Mouse (Mus musculus): Measurements from ENCODE around the gene Ddx4. TPM values are rescaled to one million over a fixed set of nuclear protein-coding genes. Genes with fewer than 3 reads are reported as not detected.

The Ddx4 gene
- total and polyA plus RNA-seq, 2 experiments from 2014 or later = 0.75 to 0.95 TPM

- H3K9ac ChIP-seq = no peak overlapping the region
- H3K27ac ChIP-seq (ENCODE audit: low read depth, low read length) = no peak overlapping the region
- no peaks in the 10 kb centered on the region for H3K4me1 ChIP-seq (ENCODE audit: insufficient read depth)
- DNase-seq (no peak), ATAC-seq (no peak)
- no peak for TF ChIP-seq CTCF (IDR thresholded peaks at IDR 0.05; ENCODE audit: low read depth)
- WGBS = 41% methylated on average over 3 of the region's 3 CpGs
- no peak overlapping the region for H3K4me3 ChIP-seq (ENCODE audit: low read depth, low read length)
- H3K4me2 ChIP-seq (ENCODE audit: low read depth) = no peak overlapping the region
- H3K36me3 ChIP-seq (ENCODE audit: insufficient read depth) = no peaks in the 10 kb centered on the region
- no peaks in the 10 kb centered on the region for H3K27me3 ChIP-seq (ENCODE audit: insufficient read depth, low read length)
- no peaks in the 10 kb centered on the region for H3K9me3 ChIP-seq (ENCODE audit: low read length)
Measured at GRCm38 (mm10) chr13:112636498-112636897, 15.8 kb downstream of the Ddx4 start.

- Histone ChIP-seq H3K27ac (ENCODE audit: low read depth, low read length) (no peak overlapping the region), H3K9ac (no peak overlapping the region), H3K36me3 (ENCODE audit: insufficient read depth) (no peaks in the 10 kb centered on the region), H3K4me1 (ENCODE audit: insufficient read depth) (no peaks in the 10 kb centered on the region), H3K9me3 (ENCODE audit: low read length) (no peaks in the 10 kb centered on the region), H3K4me3 (ENCODE audit: low read depth, low read length) (no peak overlapping the region), H3K27me3 (ENCODE audit: insufficient read depth, low read length) (no peaks in the 10 kb centered on the region), H3K4me2 (ENCODE audit: low read depth) (no peak overlapping the region)
- ATAC-seq (no peak), DNase-seq (no peak)
- no peak for TF ChIP-seq CTCF (IDR thresholded peaks at IDR 0.05; ENCODE audit: low read depth)
- whole genome bisulfite sequencing = 76% methylated on average over 7 of the region's 7 CpGs
Measured at GRCm38 (mm10) chr13:112635174-112635837, 17.0 kb downstream of the Ddx4 start.

- ATAC-seq (no peak), DNase-seq (no peak)
- TF ChIP-seq CTCF (IDR thresholded peaks at IDR 0.05; ENCODE audit: low read depth) = no peak
- Histone ChIP-seq H3K4me2 (ENCODE audit: low read depth) (no peak overlapping the region), H3K36me3 (ENCODE audit: insufficient read depth) (no peaks in the 10 kb centered on the region), H3K9ac (no peak overlapping the region), H3K4me1 (ENCODE audit: insufficient read depth) (no peaks in the 10 kb centered on the region), H3K4me3 (ENCODE audit: low read depth, low read length) (no peak overlapping the region), H3K27me3 (ENCODE audit: insufficient read depth, low read length) (no peaks in the 10 kb centered on the region), H3K9me3 (ENCODE audit: low read length) (no peaks in the 10 kb centered on the region), H3K27ac (ENCODE audit: low read depth, low read length) (no peak overlapping the region)
Measured at GRCm38 (mm10) chr13:112625566-112625965, 26.7 kb downstream of the Ddx4 start.

GRCm38 (mm10) chr13:112624622-112625021, 27.7 kb downstream of the Ddx4 start:
- no peak for TF ChIP-seq CTCF (IDR thresholded peaks at IDR 0.05; ENCODE audit: low read depth)
- no peak overlapping the region for H3K4me2 ChIP-seq (ENCODE audit: low read depth)
- no peak for DNase-seq
- H3K27me3 ChIP-seq (ENCODE audit: insufficient read depth, low read length) = no peaks in the 10 kb centered on the region
- H3K4me1 ChIP-seq (ENCODE audit: insufficient read depth) = no peaks in the 10 kb centered on the region
- no peak for ATAC-seq
- H3K9ac ChIP-seq = no peak overlapping the region
- 75% methylated on average over 3 of the region's 3 CpGs for WGBS
- no peak overlapping the region for H3K27ac ChIP-seq (ENCODE audit: low read depth, low read length)
- H3K4me3 ChIP-seq (ENCODE audit: low read depth, low read length) = no peak overlapping the region
- H3K36me3 ChIP-seq (ENCODE audit: insufficient read depth) = no peaks in the 10 kb centered on the region
- H3K9me3 ChIP-seq (ENCODE audit: low read length) = no peaks in the 10 kb centered on the region

- Histone ChIP-seq H3K9me3 (ENCODE audit: low read length) (no peaks in the 10 kb centered on the region), H3K36me3 (ENCODE audit: insufficient read depth) (no peaks in the 10 kb centered on the region), H3K4me2 (ENCODE audit: low read depth) (no peak overlapping the region), H3K27ac (ENCODE audit: low read depth, low read length) (no peak overlapping the region), H3K27me3 (ENCODE audit: insufficient read depth, low read length) (no peaks in the 10 kb centered on the region), H3K4me1 (ENCODE audit: insufficient read depth) (no peaks in the 10 kb centered on the region), H3K9ac (no peak overlapping the region), H3K4me3 (ENCODE audit: low read depth, low read length) (no peak overlapping the region)
- WGBS = 57% methylated on average over 7 of the region's 7 CpGs
- no peak for DNase-seq
- no peak for TF ChIP-seq CTCF (IDR thresholded peaks at IDR 0.05; ENCODE audit: low read depth)
- ATAC-seq = no peak
Measured at GRCm38 (mm10) chr13:112623656-112624055, 28.6 kb downstream of the Ddx4 start.

- no peak overlapping the region for H3K27ac ChIP-seq (ENCODE audit: low read depth, low read length)
- no peak for TF ChIP-seq CTCF (IDR thresholded peaks at IDR 0.05; ENCODE audit: low read depth)
- peak; percentile 3 for DNase-seq
- H3K36me3 ChIP-seq (ENCODE audit: insufficient read depth) = no peaks in the 10 kb centered on the region
- WGBS = 61% methylated on average over 3 of the region's 3 CpGs
- H3K9me3 ChIP-seq (ENCODE audit: low read length) = no peaks in the 10 kb centered on the region
- no peak overlapping the region for H3K9ac ChIP-seq
- H3K27me3 ChIP-seq (ENCODE audit: insufficient read depth, low read length) = no peaks in the 10 kb centered on the region
- no peaks in the 10 kb centered on the region for H3K4me1 ChIP-seq (ENCODE audit: insufficient read depth)
- no peak overlapping the region for H3K4me2 ChIP-seq (ENCODE audit: low read depth)
- no peak for ATAC-seq
- no peak overlapping the region for H3K4me3 ChIP-seq (ENCODE audit: low read depth, low read length)
Measured at GRCm38 (mm10) chr13:112621592-112621991, 30.7 kb downstream of the Ddx4 start.

GRCm38 (mm10) chr13:112608606-112609005, 43.7 kb downstream of the Ddx4 start:
- no peaks in the 10 kb centered on the region for H3K36me3 ChIP-seq (ENCODE audit: insufficient read depth)
- no peak overlapping the region for H3K9ac ChIP-seq
- ATAC-seq = no peak
- H3K4me3 ChIP-seq (ENCODE audit: low read depth, low read length) = no peak overlapping the region
- WGBS = 90% methylated on average over 3 of the region's 3 CpGs
- H3K4me1 ChIP-seq (ENCODE audit: insufficient read depth) = no peaks in the 10 kb centered on the region
- H3K9me3 ChIP-seq (ENCODE audit: low read length) = no peaks in the 10 kb centered on the region
- no peak overlapping the region for H3K27ac ChIP-seq (ENCODE audit: low read depth, low read length)
- no peak for DNase-seq
- H3K27me3 ChIP-seq (ENCODE audit: insufficient read depth, low read length) = no peaks in the 10 kb centered on the region
- TF ChIP-seq CTCF (IDR thresholded peaks at IDR 0.05; ENCODE audit: low read depth) = no peak
- no peak overlapping the region for H3K4me2 ChIP-seq (ENCODE audit: low read depth)

All from forebrain, postnatal 0 days (tissue).